Mouse (Mus musculus) brain, embryonic 14.5 days (tissue): ENCODE results near the gene Ctc1. TPM values are rescaled to one million over a fixed set of nuclear protein-coding genes. Genes with fewer than 3 reads are reported as not detected.

ENCODE experiments used
- DNase-seq: peaks from one replicate; pipeline ENCODE4 v3.0.0-alpha.2; 2011; ENCODE audit warnings: low read depth
- CTCF ChIP-seq: fragments of 200-500 bp; IDR thresholded peaks from 2 replicates; pipeline ENCODE4 v1.5.1; 2012; ENCODE audit warnings: inconsistent platforms, mild to moderate bottlenecking, moderate library complexity, borderline replicate concordance; ENCODE audit not compliant: insufficient read depth, insufficient read length; ENCODE audit errors: extremely low read depth
- POLR2A ChIP-seq: fragments of 200-500 bp; IDR thresholded peaks from 2 replicates; pipeline ENCODE4 v1.6.1; 2012; ENCODE audit warnings: mild to moderate bottlenecking, inconsistent platforms, borderline replicate concordance; ENCODE audit not compliant: poor library complexity, insufficient read depth, insufficient read length, severe bottlenecking; ENCODE audit errors: extremely low read depth
- polyA plus RNA-seq: library from polyadenylated mRNA; depleted of rRNA; stranded (reverse); fragments of >200 nt; gene quantifications from 2 replicates; pipeline ENCODE4 v1.2.3, GENCODE M21; 2012

Gene Ctc1
- polyA plus RNA-seq, 1 experiment: 115 TPM

DNA sequence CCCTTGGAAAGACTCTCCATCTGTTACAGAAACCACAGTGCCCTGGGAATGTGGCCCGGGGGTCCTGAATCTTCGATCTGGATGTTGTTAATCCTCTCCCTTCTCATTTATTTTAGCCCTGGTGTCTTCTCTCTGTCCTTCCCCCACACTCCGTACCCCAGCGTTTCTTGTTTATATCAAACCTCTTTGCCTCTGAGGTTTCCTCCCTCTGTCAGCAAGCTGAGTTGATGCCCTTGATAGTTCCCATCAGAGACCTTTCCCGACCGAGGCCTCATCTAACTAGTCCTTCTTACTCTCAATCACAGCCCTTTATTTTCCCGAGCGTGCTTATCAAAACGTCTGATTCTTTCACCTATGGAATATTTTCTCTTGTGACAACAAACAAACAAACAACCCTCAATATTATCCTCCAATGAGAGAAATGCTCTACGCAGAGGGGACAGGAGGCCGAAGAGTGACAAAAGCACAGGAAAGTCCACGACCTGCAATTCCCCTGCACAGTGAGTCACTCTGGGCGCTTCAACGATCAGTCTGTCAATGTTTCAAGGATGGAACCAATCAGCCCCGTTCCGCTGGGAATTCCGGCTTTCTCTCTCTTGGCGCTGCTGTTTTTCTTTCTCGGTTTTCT, 43.1 kb downstream of the Ctc1 start:
- no peak for DNase-seq
- no peak for TF ChIP-seq CTCF
- no peak for TF ChIP-seq POLR2A

DNA sequence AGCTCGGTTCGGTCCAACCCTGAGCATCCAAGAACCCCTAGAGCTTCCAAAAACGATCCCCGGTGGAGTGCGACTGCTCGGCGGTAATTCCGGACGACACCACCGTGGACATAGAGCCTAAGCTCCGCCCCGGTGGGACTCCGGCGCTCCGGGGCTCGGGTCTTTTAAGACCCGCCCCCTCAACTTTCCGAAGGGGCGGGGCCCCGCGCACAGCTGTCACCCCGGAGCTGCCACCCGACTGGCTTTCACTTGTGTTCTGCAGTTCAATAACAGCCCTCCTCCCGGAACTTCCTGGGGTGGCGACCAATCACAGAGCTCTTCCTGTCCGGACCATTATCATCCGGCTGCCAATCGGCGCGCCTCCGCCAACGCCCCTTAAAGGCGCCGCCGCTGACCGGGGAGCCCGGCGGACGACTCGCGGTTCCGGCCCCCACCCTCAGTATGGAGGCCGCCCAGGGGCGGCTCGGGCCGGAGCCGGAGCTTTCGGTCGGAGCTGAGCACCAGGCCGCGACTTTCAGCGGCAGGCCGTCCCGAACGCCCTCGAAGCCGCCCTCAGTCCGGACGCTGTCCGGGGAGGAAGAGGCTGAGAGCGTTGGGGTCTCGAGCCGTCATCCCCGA, 43.8 kb downstream of the Ctc1 start, which contains the start of gene Borcs6:
Gene Borcs6, plus strand, starts transcription at position 361 of the 618 bp plus-strand sequence.
- DNase-seq: peak; percentile 100
- TF ChIP-seq POLR2A (peak; percentile 76), CTCF (no peak)

GRCm38 (mm10) chr11:69059975-69060411, 44.3 kb downstream of the Ctc1 start:
- TF ChIP-seq CTCF (no peak), POLR2A (no peak)
- DNase-seq: peak; percentile 59

DNA sequence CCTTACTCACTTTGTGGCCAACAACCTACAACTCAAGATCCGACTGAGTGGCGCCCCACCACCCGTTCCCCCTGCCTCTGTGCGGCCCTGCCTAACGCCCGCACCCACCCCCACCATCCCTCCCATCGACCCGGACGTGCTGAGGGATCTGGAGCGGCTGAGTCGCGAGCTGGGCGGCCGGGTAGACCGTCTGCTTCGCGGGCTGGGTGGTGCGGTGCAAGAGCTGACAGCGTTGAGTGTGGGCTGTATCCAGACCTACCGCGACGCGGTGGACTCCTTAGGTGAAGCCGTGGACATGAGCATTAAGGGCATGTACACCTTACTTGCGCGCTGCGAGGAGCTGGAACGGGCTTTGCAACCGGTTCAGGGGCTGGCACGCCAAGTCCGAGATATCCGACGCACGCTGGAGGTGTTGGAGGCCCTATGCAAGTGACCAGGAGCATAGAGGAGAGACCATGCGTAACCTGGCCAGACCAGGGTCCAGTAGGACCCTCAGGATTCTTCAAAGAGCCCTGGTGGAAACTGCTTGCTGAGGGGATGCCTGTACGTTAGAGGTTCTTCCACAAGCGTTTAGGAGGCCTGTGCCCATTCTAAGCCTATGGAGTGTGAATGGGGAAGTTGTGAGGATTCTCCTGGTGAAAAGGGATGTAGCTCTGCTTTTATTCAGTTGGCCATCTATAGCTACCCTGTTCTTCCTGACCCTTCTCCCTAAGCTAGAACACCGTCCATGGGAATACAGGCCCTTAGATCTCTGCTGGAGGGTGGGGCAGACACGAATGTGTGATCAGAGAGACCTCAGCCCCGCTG, 44.9 kb downstream of the Ctc1 start:
- TF ChIP-seq POLR2A: no peak
- TF ChIP-seq CTCF: no peak
- DNase-seq: peak; percentile 38

DNA sequence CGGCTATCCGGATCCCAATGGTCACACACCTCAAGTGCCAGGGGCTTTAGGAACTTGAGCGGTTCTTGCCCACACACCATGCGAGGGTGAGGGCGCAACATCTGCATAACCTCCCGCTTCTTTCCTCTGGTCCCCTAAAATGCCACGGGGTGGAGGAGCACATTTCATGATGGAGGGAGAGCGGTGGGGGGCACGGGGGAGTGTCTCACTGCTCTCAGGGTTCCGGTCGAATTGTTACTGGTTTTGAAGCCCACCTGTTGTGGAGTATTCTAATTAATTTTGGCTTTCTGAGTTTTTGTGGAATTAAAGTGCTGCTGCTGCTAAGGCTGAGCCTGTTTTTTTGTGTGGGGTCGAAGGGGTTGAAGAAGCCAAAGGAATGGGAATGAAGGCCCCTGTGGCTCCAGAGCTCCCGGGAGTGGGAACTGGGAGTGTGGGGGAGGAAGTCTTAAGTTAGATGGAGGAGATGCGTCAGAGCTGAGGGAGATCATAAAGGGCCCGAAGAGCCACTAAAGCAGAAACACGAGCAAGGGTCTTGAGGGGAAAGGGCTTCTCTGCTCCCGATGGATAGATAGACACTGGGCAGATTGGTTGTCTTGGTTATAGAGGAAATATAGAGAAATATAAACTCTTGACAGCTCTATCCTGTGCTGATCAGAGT, 45.7 kb downstream of the Ctc1 start:
- no peak for DNase-seq
- no peak for TF ChIP-seq POLR2A
- no peak for TF ChIP-seq CTCF

DNA sequence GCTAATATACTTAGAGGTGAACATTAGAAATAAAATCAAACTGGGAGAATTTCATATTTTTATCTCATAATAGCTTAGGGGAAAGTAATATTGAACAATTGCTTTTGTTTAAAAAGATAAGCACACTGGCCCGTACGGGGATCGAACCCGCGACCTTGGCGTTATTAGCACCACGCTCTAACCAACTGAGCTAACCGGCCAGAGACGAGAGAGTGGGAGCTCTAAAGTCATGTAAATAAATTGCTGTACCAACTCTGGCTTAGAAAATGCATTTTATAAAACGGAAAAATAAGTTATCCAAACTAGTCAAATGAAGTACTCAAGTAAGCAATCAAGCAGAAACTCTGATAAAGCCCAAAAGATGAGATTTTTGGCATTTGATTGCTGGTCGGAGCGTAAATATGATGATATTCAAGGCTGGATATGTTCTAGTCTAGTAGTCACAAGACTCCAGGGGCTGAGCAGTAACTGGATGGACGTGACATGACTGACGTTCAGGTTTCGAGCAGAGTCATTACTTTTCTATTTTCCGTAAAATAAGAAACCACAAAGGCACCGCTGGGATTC, 46.6 kb downstream of the Ctc1 start:
- peak; percentile 80 for DNase-seq
- TF ChIP-seq CTCF (no peak), POLR2A (no peak)

GRCm38 (mm10) chr11:69062761-69063224, 47.1 kb downstream of the Ctc1 start:
- TF ChIP-seq CTCF (no peak), POLR2A (no peak)
- DNase-seq: peak; percentile 96

- TF ChIP-seq CTCF: no peak
- TF ChIP-seq POLR2A: peak; percentile 53; the same call in 1 of the 2 replicates
- peak; percentile 79 for DNase-seq
Observed at GRCm38 (mm10) chr11:69063413-69064201, 47.9 kb downstream of the Ctc1 start.

DNA sequence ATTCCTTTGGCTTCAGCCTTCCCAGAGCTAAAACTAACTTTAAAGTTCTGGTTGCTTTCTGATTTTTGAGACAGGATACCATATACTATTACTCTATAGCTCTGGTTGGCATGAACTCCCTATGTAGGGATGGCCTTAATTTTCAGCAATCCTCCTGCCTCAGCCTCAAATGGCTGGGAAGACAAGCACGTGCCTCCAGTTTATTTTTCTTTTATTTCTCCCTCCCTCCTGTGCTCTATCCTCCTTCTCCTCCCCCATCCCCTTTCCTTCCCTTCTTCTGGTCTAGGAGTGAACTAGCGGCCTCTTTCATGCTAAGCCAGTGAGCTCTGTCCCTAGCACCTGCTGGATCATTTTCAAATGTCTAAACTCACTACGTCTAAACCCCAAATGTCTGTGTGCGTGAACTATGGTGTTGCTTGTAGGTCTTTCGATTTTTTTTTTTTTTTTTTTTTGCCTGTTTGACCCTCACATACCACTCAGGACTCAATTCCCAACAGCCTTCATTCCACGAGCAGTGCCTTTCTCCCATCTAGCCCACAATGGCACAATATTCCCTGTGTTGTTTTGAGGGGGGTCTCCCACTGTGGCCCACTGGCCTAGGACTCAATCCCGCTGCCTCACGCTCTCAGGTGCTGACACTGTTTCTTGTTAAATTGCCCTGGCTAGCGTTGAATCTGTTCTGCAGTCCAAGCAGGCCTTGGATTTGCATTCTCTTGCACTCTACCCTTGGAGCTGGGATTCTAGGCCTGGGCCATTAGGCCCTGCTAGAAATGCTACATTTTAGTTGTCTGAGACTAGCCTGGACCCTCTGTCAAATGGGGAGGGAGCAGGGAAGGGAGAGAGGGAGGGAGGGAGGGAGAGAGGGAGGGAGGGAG, 48.8 kb downstream of the Ctc1 start:
- DNase-seq: no peak
- TF ChIP-seq POLR2A: no peak
- TF ChIP-seq CTCF: no peak
